Mouse (Mus musculus): ENCODE results near the gene Rps6ka5.

DNA sequence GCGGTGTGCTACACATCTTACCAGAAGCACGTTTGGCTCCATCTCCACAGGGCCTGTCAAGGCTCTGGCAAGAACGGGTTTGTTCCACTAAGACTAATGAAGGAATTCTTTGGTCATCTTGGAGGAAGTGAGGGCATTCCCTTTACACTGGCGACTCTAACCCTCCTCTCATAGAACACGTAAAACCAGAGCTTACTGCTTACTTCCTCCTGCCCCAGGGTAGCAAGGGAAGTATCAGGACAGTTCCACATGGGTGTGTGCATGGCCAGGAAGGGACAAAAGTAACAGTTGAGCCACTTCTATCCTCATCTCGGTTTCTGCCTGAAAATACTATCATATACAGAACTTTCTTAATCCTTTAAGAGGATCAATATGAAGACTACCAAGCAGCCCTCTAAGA, 158.7 kb downstream of the Rps6ka5 start:
- TF ChIP-seq CTCF (IDR thresholded peaks at IDR 0.05; ENCODE audit: extremely low read depth, insufficient read depth, insufficient read length, insufficient replicate concordance) (no peak), POLR2A (IDR thresholded peaks at IDR 0.05; ENCODE audit: low read depth, low read length) (no peak)
